ENCODE assay signal across 8 mouse cellular contexts in the genomic region with DNA sequence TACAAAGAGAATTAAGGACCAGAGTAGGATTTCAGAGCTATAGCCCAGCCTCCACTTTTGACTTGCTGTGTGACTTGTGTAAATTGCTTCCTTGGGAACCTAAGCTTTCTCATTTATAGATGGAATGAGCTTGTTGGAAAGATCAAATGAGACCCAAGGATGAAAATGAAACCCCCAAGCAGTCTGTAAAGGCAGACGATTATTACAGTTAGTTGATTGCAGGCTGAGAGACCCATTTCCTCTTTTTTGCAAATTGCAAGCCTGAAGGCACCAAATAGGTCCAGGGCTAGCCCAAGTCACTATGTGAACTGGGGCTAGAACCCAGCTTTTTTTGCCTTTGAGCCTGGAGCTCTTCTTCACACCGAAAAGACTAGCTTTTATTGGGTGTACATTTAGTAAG. TPM values are rescaled to one million over a fixed set of nuclear protein-coding genes. Genes with fewer than 3 reads are reported as not detected.
DNase-seq lines count a peak whose midpoint lies in the region; ATAC-seq and TF ChIP-seq lines count a peak whose summit lies in the region.

No protein-coding gene starts in this region.

- TF ChIP-seq CTCF in liver, adult 2 months (IDR thresholded peaks at IDR 0.05; ENCODE audit: low read depth, low read length) = no peak

- H3K9ac ChIP-seq in liver, adult 2 months (ENCODE audit: low read depth, low read length) = no peak overlapping the region; the same call in 1 of the 2 replicates
- H3K9ac ChIP-seq in limb, embryonic 11.5 days (ENCODE audit: low read length) = no peak overlapping the region
- H3K9ac ChIP-seq in neural tube, embryonic 12.5 days = no peak overlapping the region

- peak overlapping the region; percentile 9; the same call in 1 of the 2 replicates for H3K27ac ChIP-seq in liver, adult 2 months (replicated peaks; ENCODE audit: insufficient read depth, low read depth, low read length)
- H3K27ac ChIP-seq in limb, embryonic 11.5 days (replicated peaks; ENCODE audit: low read depth, low read length) = no peak overlapping the region
- H3K27ac ChIP-seq in neural tube, embryonic 12.5 days = no peak overlapping the region

- H3K4me1 ChIP-seq in liver, adult 2 months (ENCODE audit: control insufficient read depth, insufficient read depth, low read length) = no peaks in the 10 kb centered on the region
- no peaks in the 10 kb centered on the region for H3K4me1 ChIP-seq in limb, embryonic 11.5 days (ENCODE audit: control insufficient read depth, insufficient read depth, low read length)
- H3K4me1 ChIP-seq in neural tube, embryonic 12.5 days = no peaks in the 10 kb centered on the region

- no peaks in the 10 kb centered on the region for H3K36me3 ChIP-seq in liver, adult 2 months (ENCODE audit: control insufficient read depth, insufficient read depth, low read length)
- H3K36me3 ChIP-seq in limb, embryonic 11.5 days (ENCODE audit: control insufficient read depth, insufficient read depth, low read length) = no peaks in the 10 kb centered on the region
- no peaks in the 10 kb centered on the region for H3K36me3 ChIP-seq in neural tube, embryonic 12.5 days

- no peaks in the 10 kb centered on the region for H3K9me3 ChIP-seq in limb, embryonic 11.5 days (ENCODE audit: control insufficient read depth, low read length)
- no peaks in the 10 kb centered on the region for H3K9me3 ChIP-seq in neural tube, embryonic 12.5 days

- WGBS in liver, adult 2 months = 25% methylated on average over 2 of the region's 2 CpGs
- 36% methylated on average over 2 of the region's 2 CpGs for WGBS in limb, embryonic 11.5 days
- 40% methylated on average over 2 of the region's 2 CpGs for WGBS in neural tube, embryonic 12.5 days

- TF ChIP-seq POLR2A in liver, adult 2 months (IDR thresholded peaks at IDR 0.05; ENCODE audit: extremely low read depth, insufficient read depth, low read length) = no peak

- ATAC-seq in erythroblast, adult 5-6 weeks (replicated peaks; ENCODE audit: low FRiP score, poor library complexity, severe bottlenecking) = peak; percentile 15; the same call in 1 of the 2 replicates
- ATAC-seq in limb, embryonic 11.5 days (ENCODE audit: insufficient number of reproducible peaks, low FRiP score, low TSS enrichment, low read depth) = no peak
- ATAC-seq in neural tube, embryonic 12.5 days (ENCODE audit: low FRiP score, low read depth) = no peak
- ATAC-seq in monocyte, adult 5-6 weeks (replicated peaks; ENCODE audit: insufficient number of reproducible peaks, low FRiP score, low TSS enrichment, poor library complexity, severe bottlenecking) = no peak

- peak overlapping the region; percentile 39 for H3K4me2 ChIP-seq in limb, embryonic 11.5 days (ENCODE audit: low read depth, severe bottlenecking)
- peak overlapping the region; percentile 57 for H3K4me2 ChIP-seq in neural tube, embryonic 12.5 days (replicated peaks)

- no peaks in the 10 kb centered on the region for H3K79me2 ChIP-seq in liver, adult 2 months (ENCODE audit: control insufficient read depth, insufficient read depth, low read length)

- no peak for DNase-seq in liver, adult 2 months (ENCODE audit: extremely low read depth, low read depth, low spot score)
- DNase-seq in liver = no peak
- no peak for DNase-seq in limb, embryonic 11.5 days (ENCODE audit: low spot score)
- DNase-seq in urinary bladder, adult 2 months (ENCODE audit: low spot score) = no peak
- no peak for DNase-seq in testis, postnatal 14 days (ENCODE audit: low spot score)

- no peaks in the 10 kb centered on the region for H3K27me3 ChIP-seq in liver, adult 2 months (ENCODE audit: control insufficient read depth, insufficient read depth, low read length)
- H3K27me3 ChIP-seq in limb, embryonic 11.5 days (ENCODE audit: control insufficient read depth, insufficient read depth, low read length) = no peaks in the 10 kb centered on the region
- H3K27me3 ChIP-seq in neural tube, embryonic 12.5 days (replicated peaks) = no peaks in the 10 kb centered on the region

- H3K4me3 ChIP-seq in liver, adult 2 months (ENCODE audit: insufficient read depth, low read depth, low read length) = no peak overlapping the region
- H3K4me3 ChIP-seq in limb, embryonic 11.5 days (ENCODE audit: low read depth, low read length) = peak overlapping the region; percentile 41
- no peak overlapping the region for H3K4me3 ChIP-seq in neural tube, embryonic 12.5 days

RNA-seq across cellular contexts. Expression of a gene that starts 5.8 kb away (rescaled TPM):
- 779 and 846 TPM in 2 replicates for total RNA-seq in liver, adult 2 months (2014; rRNA removed)
- polyA plus RNA-seq in liver, adult 2 months (2012; rRNA removed) = 1,131 and 1,407 TPM in 2 replicates
- 37.4 and 49.8 TPM in 2 replicates for total RNA-seq in erythroblast, adult 5-6 weeks (2015; ENCODE audit: low replicate concordance)
- total RNA-seq in erythroblast, adult 5-6 weeks (2017; ENCODE audit: low replicate concordance) = 24.4 and 39.0 TPM in 2 replicates
- polyA plus RNA-seq in limb, embryonic 11.5 days (2014; fragmentation: Nextera tagmentation; extraction: Ambion mirVana) = 15.4 and 17.8 TPM in 2 replicates
- 8.2 and 12.1 TPM in 2 replicates for polyA plus RNA-seq in neural tube, embryonic 12.5 days (2016; fragmentation: Nextera tagmentation; extraction: Ambion mirVana)
- 2.3 to 14.3 TPM (median 12.1 TPM) in 3 replicates for total RNA-seq in monocyte, adult 5-6 weeks (2017)
- polyA plus RNA-seq in urinary bladder, adult 2 months (2012; rRNA removed) = 54.2 and 72.7 TPM in 2 replicates

RNA-seq across cellular contexts. Expression of a gene that starts 9.0 kb away (rescaled TPM):
- total RNA-seq in liver, adult 2 months (2014; rRNA removed) = 8.7 and 9.1 TPM in 2 replicates
- 8.2 and 13.8 TPM in 2 replicates for polyA plus RNA-seq in liver, adult 2 months (2012; rRNA removed)
- 1.7 and 3.3 TPM in 2 replicates for total RNA-seq in erythroblast, adult 5-6 weeks (2015; ENCODE audit: low replicate concordance)
- 0.70 and 1.2 TPM in 2 replicates for total RNA-seq in erythroblast, adult 5-6 weeks (2017; ENCODE audit: low replicate concordance)
- 14.9 and 17.7 TPM in 2 replicates for polyA plus RNA-seq in limb, embryonic 11.5 days (2014; fragmentation: Nextera tagmentation; extraction: Ambion mirVana)
- polyA plus RNA-seq in neural tube, embryonic 12.5 days (2016; fragmentation: Nextera tagmentation; extraction: Ambion mirVana) = 16.8 and 17.8 TPM in 2 replicates
- total RNA-seq in monocyte, adult 5-6 weeks (2017) = 21.8 to 36.0 TPM (median 26.3 TPM) in 3 replicates
- 24.2 and 31.9 TPM in 2 replicates for polyA plus RNA-seq in urinary bladder, adult 2 months (2012; rRNA removed)

RNA-seq across cellular contexts. Expression of a gene that starts 36.8 kb away (rescaled TPM):
- total RNA-seq in liver, adult 2 months (2014; rRNA removed) = 43.8 and 51.0 TPM in 2 replicates
- 88.2 and 89.2 TPM in 2 replicates for polyA plus RNA-seq in liver, adult 2 months (2012; rRNA removed)
- 24.2 and 26.5 TPM in 2 replicates for total RNA-seq in erythroblast, adult 5-6 weeks (2015; ENCODE audit: low replicate concordance)
- total RNA-seq in erythroblast, adult 5-6 weeks (2017; ENCODE audit: low replicate concordance) = 8.3 and 24.5 TPM in 2 replicates
- 14.3 and 16.6 TPM in 2 replicates for polyA plus RNA-seq in limb, embryonic 11.5 days (2014; fragmentation: Nextera tagmentation; extraction: Ambion mirVana)
- polyA plus RNA-seq in neural tube, embryonic 12.5 days (2016; fragmentation: Nextera tagmentation; extraction: Ambion mirVana) = 8.9 and 13.7 TPM in 2 replicates
- 247 to 347 TPM (median 330 TPM) in 3 replicates for total RNA-seq in monocyte, adult 5-6 weeks (2017)
- polyA plus RNA-seq in urinary bladder, adult 2 months (2012; rRNA removed) = 110 and 127 TPM in 2 replicates

Comparison
In these comparisons a context has a peak if more than half of its experiments do, and no peak if none do; other contexts are left out.
1. RNA of a gene that starts 5.8 kb away (polyA plus RNA-seq): 1,131 to 1,407 TPM in liver, adult 2 months; 54.2 to 72.7 TPM in urinary bladder, adult 2 months, 15.4 to 17.8 TPM in limb, embryonic 11.5 days and 8.2 to 12.1 TPM in neural tube, embryonic 12.5 days; every median in the first group is over 10 times any median in the second.